Mouse (Mus musculus) erythroblast, embryonic 14.5 days (primary cell): ENCODE results near the gene Elavl2.

Experiments used
- GATA1 ChIP-seq: IDR thresholded peaks from 2 replicates; pipeline ENCODE4 v1.6.1; 2012; ENCODE audit warnings: low read length, inconsistent platforms, mixed read lengths
- TAL1 ChIP-seq: IDR thresholded peaks from 3 replicates; pipeline ENCODE4 v1.6.1; 2012; ENCODE audit warnings: low read length, inconsistent platforms, mixed read lengths

GRCm38 (mm10) chr4:91236976-91237375 is 163.6 kb downstream of the Elavl2 start:
- TF ChIP-seq TAL1 (no peak), GATA1 (no peak)
